Mouse (Mus musculus) hindbrain, embryonic 14.5 days (tissue): ENCODE data around the gene Spred2. TPM values are rescaled to one million over a fixed set of nuclear protein-coding genes. Genes with fewer than 3 reads are reported as not detected.

ENCODE experiments used
- ATAC-seq: fragments of 200-750 bp; cut with Nextera tagmentation; 2 replicates; pipeline ENCODE4 v1.8.0; 2017; ENCODE audit warnings: moderate number of reproducible peaks, mild to moderate bottlenecking, moderate TSS enrichment, moderate library complexity; ENCODE audit not compliant: low FRiP score
- DNase-seq: peaks from one replicate; pipeline ENCODE4 v3.0.0-alpha.2; 2015; ENCODE audit warnings: low spot score
- H3K27ac ChIP-seq: fragments of 300-500 bp; sonication (generic); 2 replicates; pipeline ENCODE4 v1.5.1; 2014; ENCODE audit warnings: mild to moderate bottlenecking, moderate library complexity
- H3K27me3 ChIP-seq: fragments of 300-500 bp; sonication (generic); 2 replicates; pipeline ENCODE4 v1.6.1; 2014; ENCODE audit warnings: mild to moderate bottlenecking, low read length, mixed read lengths; ENCODE audit not compliant: control insufficient read depth, insufficient read depth
- H3K36me3 ChIP-seq: fragments of 300-500 bp; sonication (generic); replicated peaks from 2 replicates; pipeline ENCODE4 v1.6.1; 2014; ENCODE audit not compliant: control insufficient read depth, insufficient read depth
- H3K4me1 ChIP-seq: fragments of 300-500 bp; sonication (generic); replicated peaks from 2 replicates; pipeline ENCODE4 v1.6.1; 2014; ENCODE audit warnings: antibody characterized with exemption, low read length, mixed read lengths; ENCODE audit not compliant: control insufficient read depth, insufficient read depth
- H3K4me2 ChIP-seq: fragments of 300-500 bp; sonication (generic); replicated peaks from 2 replicates; pipeline ENCODE4 v1.6.1; 2014; ENCODE audit warnings: mild to moderate bottlenecking, moderate library complexity
- H3K4me3 ChIP-seq: fragments of 300-500 bp; sonication (generic); replicated peaks from 2 replicates; pipeline ENCODE4 v1.5.1; 2014; ENCODE audit warnings: mild to moderate bottlenecking, low read length
- H3K9ac ChIP-seq: fragments of 300-500 bp; sonication (generic); 2 replicates; pipeline ENCODE4 v1.6.1; 2014
- H3K9me3 ChIP-seq: fragments of 300-500 bp; sonication (generic); 2 replicates; pipeline ENCODE4 v1.6.1; 2016; ENCODE audit warnings: low read length; ENCODE audit not compliant: control insufficient read depth
- WGBS: fragments of 180-500 bp; shearing (Covaris S2); extraction: QIAGEN DNeasy Blood & Tissue Kit; methylation state at CpG from one replicate; pipeline ENCODE4 v1.1.7; 2014; 5-methylcytosine and 5-hydroxymethylcytosine counted together
- polyA plus RNA-seq: library from polyadenylated mRNA; unstranded; fragments of >200 nt; fragmentation: Nextera tagmentation; extraction: Ambion mirVana; gene quantifications from 2 replicates; pipeline ENCODE4 v1.2.1, GENCODE M21; 2014

The Spred2 gene
- polyA plus RNA-seq, 1 experiment from 2014 or later = 6.4 TPM

DNA sequence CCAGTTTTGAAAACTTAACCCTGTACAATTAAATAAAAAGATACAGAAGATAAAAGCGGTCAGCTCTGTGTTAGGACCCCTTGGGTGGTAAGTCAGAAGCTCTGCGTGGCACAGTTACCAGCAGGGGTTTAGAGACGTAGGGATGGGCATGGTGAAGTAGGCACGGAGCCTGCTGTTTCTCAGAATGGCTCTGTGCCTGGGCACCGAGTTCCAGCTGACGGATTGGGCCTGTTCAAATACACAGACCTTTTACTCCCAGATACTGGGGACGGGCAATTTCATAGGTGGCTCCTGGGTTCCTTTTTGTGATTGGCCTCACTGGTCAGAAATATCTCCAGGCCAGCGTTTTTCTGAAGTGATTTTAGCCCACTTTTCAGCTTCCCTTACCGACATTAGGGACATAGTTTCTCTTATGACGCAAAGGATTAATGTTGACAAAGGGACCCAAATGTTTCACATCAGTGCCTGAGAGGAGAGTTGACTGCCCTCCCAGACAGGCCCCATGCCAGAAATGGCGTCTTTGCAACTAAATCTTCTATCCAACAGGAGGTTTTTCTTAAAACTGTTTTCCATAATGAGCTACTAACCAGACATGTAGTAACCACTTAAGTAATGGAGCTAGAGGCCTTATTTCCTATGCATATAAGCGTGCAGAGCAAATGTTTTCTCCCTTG is 67.3 kb downstream of the Spred2 start:
- no peaks in the 10 kb centered on the region for H3K9me3 ChIP-seq
- no peaks in the 10 kb centered on the region for H3K36me3 ChIP-seq
- WGBS = 67% methylated on average over 12 of the region's 12 CpGs
- peaks cover 11% of the 10 kb centered on the region; the same call in 1 of the 2 replicates for H3K4me1 ChIP-seq
- no peak overlapping the region for H3K4me2 ChIP-seq
- no peak overlapping the region for H3K9ac ChIP-seq
- ATAC-seq = no peak
- no peak overlapping the region for H3K27ac ChIP-seq
- no peak for DNase-seq
- H3K4me3 ChIP-seq = no peak overlapping the region
- no peaks in the 10 kb centered on the region for H3K27me3 ChIP-seq

DNA sequence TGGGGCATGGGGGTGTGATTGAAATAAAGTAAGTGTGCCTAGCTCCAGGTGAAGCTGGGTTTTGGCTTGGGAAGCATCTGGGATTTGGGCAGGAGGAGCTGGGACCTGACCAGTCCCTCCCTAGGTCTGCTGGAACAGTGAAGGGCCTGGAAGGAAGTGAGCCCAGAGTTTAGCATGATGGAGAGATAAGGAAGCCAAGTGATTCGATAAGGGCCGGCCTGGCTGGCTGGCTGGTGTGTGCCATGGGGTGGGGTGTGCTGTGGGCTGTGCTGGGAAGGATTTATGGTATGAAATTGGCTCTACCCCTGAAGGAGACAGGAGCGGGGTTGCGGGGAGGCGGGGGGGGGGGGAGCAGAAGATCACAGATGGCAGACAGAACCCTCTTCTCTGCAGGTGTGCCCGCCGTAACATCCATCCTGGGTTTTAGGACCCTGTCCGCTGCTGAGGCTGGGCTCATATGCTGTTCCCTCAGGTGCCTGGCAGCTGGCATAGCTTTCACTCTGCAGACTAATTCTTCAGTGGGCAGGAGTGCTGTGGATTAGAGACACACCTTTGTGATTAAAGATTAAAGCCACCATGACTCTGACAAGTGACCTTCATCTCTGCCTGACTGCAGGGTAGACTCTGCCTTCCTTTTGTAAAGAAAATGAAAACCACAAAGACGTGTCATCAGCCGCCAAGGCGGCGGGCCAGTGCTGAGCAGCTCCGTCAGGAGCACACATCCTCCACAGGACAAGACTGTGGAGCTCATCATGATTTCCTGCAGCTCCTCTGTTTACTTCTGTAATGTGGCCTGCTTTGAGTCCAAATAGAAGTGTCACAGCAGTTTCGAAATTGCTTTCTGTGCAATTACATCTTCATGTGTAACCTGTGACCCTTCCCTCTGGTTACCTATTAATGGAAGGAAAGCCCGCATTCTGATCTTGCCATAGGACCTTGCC is 68.4 kb downstream of the Spred2 start:
- Histone ChIP-seq H3K27ac (no peak overlapping the region), H3K9me3 (no peaks in the 10 kb centered on the region), H3K4me3 (no peak overlapping the region), H3K27me3 (no peaks in the 10 kb centered on the region), H3K4me1 (0 out of 2 replicates have a peak, but pooled peaks cover under 1% of the 10 kb centered on the region), H3K4me2 (no peak overlapping the region), H3K9ac (no peak overlapping the region), H3K36me3 (no peaks in the 10 kb centered on the region)
- no peak for DNase-seq
- no peak for ATAC-seq
- WGBS = 69% methylated on average over 14 of the region's 15 CpGs

DNA sequence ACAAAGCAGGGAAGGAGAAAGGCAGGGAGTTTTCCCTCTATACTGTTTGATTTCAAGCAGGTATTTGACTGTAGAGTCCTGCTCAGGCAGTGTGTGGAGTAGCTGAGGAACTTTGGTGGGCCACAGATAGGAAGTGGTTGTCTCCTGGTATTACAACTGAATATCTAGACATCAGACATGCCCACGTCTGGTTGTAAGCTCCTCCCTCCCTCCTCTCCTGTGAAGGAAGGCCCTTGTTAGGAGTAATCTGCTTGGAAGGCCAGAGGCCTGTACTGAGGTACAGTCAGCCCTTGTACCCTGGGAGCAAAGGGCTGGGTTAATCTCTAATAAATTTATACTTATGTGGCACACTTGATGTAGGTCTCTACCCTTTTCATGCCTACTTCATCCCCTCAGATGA is 69.6 kb downstream of the Spred2 start:
- Histone ChIP-seq H3K4me2 (no peak overlapping the region), H3K4me1 (no peaks in the 10 kb centered on the region), H3K27me3 (no peaks in the 10 kb centered on the region), H3K36me3 (no peaks in the 10 kb centered on the region), H3K27ac (no peak overlapping the region), H3K9ac (no peak overlapping the region), H3K4me3 (no peak overlapping the region), H3K9me3 (no peaks in the 10 kb centered on the region)
- DNase-seq (no peak), ATAC-seq (no peak)
- WGBS = 36% methylated on average over 1 of the region's 1 CpGs

DNA sequence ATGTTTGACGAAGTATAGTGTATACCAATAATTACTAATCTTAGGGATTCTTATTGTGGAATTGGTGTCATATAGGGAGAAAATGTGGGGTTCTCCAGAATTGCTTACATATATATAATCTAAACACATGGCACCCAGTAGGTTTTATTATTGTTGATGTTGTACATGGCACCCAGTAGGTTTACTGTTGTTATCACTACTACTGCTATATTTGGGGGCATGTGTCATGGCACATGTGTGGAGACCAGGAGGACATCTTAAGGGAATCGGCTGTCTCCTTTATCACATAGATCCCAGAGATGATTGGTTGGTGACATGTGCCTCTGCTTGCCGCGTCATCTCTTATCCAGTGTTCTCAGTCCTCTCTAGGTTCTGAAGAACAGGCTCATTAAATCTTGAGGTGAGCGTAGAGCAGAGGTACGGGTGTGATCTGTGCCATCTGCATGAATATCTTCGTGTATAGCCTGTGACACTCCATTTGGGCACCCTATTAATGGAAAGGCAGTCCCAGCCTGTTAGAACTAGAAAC is 70.2 kb downstream of the Spred2 start:
- Histone ChIP-seq H3K27ac (no peak overlapping the region), H3K9me3 (no peaks in the 10 kb centered on the region), H3K27me3 (no peaks in the 10 kb centered on the region), H3K4me3 (no peak overlapping the region), H3K9ac (no peak overlapping the region), H3K4me2 (no peak overlapping the region), H3K36me3 (no peaks in the 10 kb centered on the region), H3K4me1 (no peaks in the 10 kb centered on the region)
- 94% methylated on average over 7 of the region's 7 CpGs for WGBS
- DNase-seq (no peak), ATAC-seq (no peak)

DNA sequence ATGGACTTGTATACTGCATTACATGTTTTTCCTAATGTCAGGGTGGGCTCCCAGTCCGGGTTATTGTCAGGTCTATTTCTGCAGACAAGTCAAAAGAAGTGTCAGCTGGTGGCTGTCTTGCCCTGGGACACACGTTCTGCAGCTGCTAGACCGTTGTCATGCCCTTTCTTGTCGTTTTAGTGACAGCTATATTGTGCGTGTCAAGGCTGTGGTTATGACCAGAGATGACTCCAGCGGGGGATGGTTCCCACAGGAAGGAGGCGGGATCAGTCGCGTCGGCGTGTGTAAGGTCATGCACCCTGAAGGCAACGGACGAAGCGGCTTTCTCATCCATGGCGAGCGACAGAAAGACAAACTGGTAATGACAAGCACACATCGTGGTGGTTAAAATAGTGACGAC is 73.8 kb downstream of the Spred2 start:
- Histone ChIP-seq H3K36me3 (no peaks in the 10 kb centered on the region), H3K9me3 (no peaks in the 10 kb centered on the region), H3K4me1 (no peaks in the 10 kb centered on the region), H3K27me3 (no peaks in the 10 kb centered on the region), H3K4me3 (no peak overlapping the region), H3K27ac (no peak overlapping the region), H3K4me2 (no peak overlapping the region), H3K9ac (no peak overlapping the region)
- 0 out of 2 replicates have a peak, but pooled peaks have one; percentile 38 for ATAC-seq
- no peak for DNase-seq
- 62% methylated on average over 18 of the region's 18 CpGs for WGBS

DNA sequence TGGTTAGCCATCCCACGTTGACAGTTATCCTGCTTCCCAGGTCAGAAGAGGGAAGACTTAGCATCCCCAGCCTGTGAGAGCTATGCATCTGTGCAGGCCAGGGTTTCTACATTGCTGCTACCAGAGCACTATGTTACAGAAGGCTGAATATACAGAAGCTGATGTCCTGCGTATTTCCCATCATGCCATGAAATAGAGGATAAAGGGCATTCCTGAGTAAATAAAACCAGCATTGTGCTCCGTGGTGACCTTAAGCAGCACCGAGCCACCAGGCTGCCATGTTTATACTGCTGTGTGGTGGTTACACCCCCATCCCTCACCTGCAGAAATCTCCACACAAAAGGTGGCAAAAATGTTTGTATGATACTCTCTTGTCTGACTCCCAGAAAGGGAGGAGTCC is 78.7 kb downstream of the Spred2 start:
- no peak overlapping the region for H3K9ac ChIP-seq
- no peak overlapping the region for H3K4me2 ChIP-seq
- DNase-seq = no peak
- H3K4me3 ChIP-seq = no peak overlapping the region
- H3K36me3 ChIP-seq = peaks cover 22% of the 10 kb centered on the region; the same call in 1 of the 2 replicates
- no peaks in the 10 kb centered on the region for H3K4me1 ChIP-seq
- no peak overlapping the region for H3K27ac ChIP-seq
- no peaks in the 10 kb centered on the region for H3K9me3 ChIP-seq
- 89% methylated on average over 4 of the region's 4 CpGs for WGBS
- ATAC-seq = no peak
- no peaks in the 10 kb centered on the region for H3K27me3 ChIP-seq

DNA sequence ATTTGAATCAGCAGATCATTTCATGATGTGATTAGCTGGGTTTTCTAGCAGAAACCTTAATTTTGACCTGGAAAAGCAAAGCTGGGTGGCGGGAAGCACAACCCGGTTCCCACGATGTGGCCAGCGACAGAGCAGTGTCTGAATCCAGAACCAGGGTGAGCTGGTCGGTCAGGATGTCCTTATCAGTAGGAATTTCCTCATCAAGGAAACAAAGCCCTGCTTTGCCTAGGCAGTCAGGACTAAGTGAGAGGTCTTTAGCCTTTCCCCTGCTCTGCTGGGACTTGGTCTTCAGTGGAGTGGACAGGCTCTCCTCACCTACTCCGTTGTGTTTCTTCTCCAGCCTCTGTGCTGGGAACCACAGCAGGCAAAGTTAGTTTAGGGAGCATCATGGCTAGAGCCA is 83.5 kb downstream of the Spred2 start:
- Histone ChIP-seq H3K4me1 (no peaks in the 10 kb centered on the region; the same call in 1 of the 2 replicates), H3K9ac (no peak overlapping the region), H3K36me3 (peaks cover 44% of the 10 kb centered on the region), H3K27ac (no peak overlapping the region), H3K27me3 (no peaks in the 10 kb centered on the region), H3K4me3 (no peak overlapping the region), H3K9me3 (no peaks in the 10 kb centered on the region), H3K4me2 (no peak overlapping the region)
- no peak for ATAC-seq
- no peak for DNase-seq
- 83% methylated on average over 6 of the region's 6 CpGs for WGBS

DNA sequence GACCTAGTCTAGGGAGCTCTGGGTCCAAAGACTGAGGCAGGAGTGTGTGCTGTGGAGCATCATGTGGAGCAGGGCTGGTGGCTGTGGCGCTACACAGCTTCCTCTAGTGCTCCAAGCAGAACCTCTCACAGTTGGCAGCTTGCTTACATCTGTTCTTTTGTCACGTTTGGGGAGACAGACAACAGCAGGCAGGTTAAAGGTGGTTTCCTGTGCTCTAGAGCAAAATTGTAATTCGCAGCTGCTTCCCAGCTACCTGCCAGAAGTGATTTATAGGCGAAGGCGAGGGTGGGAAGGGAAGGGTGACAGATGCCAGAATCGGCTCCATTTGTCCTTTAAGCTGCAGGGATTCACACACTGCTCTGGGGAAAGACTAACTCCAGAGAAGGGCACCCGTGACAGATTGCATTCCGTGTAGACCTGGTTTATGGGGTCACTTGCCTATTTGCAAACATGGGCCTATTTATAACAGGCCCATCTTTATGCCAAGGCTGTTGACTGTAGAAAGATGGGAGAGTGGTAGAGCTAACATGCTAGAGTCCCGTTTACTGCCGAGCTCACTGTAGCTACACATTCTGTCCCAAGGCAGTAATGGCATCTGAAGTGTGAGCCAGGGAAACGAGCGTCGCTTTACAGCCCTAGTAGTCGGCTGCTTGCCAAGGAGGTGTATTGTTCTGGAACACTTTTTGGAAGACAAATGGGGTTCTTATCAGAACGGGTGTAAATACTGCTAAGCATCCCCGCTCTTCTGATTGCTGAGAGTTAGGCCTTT is 87.2 kb downstream of the Spred2 start:
- peak overlapping the region; percentile 53 for H3K27ac ChIP-seq
- H3K27me3 ChIP-seq = no peaks in the 10 kb centered on the region
- H3K4me3 ChIP-seq = no peak overlapping the region
- peak; percentile 67; the same call in 1 of the 2 replicates for ATAC-seq
- WGBS = 58% methylated on average over 16 of the region's 16 CpGs
- no peak overlapping the region for H3K4me2 ChIP-seq
- H3K9me3 ChIP-seq = no peaks in the 10 kb centered on the region
- H3K9ac ChIP-seq = no peak overlapping the region
- H3K36me3 ChIP-seq = peaks cover 35% of the 10 kb centered on the region
- no peaks in the 10 kb centered on the region; the same call in 1 of the 2 replicates for H3K4me1 ChIP-seq
- DNase-seq = peak; percentile 55
